8 mouse cellular contexts compared by ENCODE assay signal in genomic region chr1:51478262-51479026, GRCm38 (mm10). TPM values are rescaled to one million over a fixed set of nuclear protein-coding genes. Genes with fewer than 3 reads are reported as not detected.
DNase-seq lines count a peak whose midpoint lies in the region; ATAC-seq lines count a peak whose summit lies in the region.

Gene Nabp1 (minus strand): TSS chr1:51478425.

- peak; percentile 98 for DNase-seq in R1 (ENCODE audit: low read depth, low spot score)
- peak; percentile 99 for DNase-seq in cerebellum, postnatal 25 days
- peak; percentile 98 for DNase-seq in frontal cortex, postnatal 25 days (ENCODE audit: low spot score in 2 of 2)
- peak; percentile 99 for DNase-seq in hindbrain, embryonic 14.5 days (ENCODE audit: low spot score)
- DNase-seq in layer of hippocampus, postnatal 36 days: peak; percentile 99
- DNase-seq in lung, postnatal 36 days: peak; percentile 99
- DNase-seq in retina, postnatal 1 day: peak; percentile 98
- peak; percentile 98 to 99 for DNase-seq in urinary bladder, adult 18-20 months (ENCODE audit: low spot score in 2 of 2)

- H3K9me3 ChIP-seq in hindbrain, embryonic 14.5 days (ENCODE audit: control insufficient read depth, low read length): no peaks in the 10 kb centered on the region

- WGBS in hindbrain, embryonic 14.5 days: under 1% methylated on average over 51 of the region's 51 CpGs

- H3K36me3 ChIP-seq in hindbrain, embryonic 14.5 days (replicated peaks; ENCODE audit: control insufficient read depth, insufficient read depth): no peaks in the 10 kb centered on the region

- H3K27ac ChIP-seq in hindbrain, embryonic 14.5 days: peak within 1 kb of the TSS; percentile 75

- H3K27me3 ChIP-seq in hindbrain, embryonic 14.5 days (ENCODE audit: control insufficient read depth, insufficient read depth, low read length): no peaks in the 10 kb centered on the region

- H3K4me2 ChIP-seq in hindbrain, embryonic 14.5 days (replicated peaks): peak within 1 kb of the TSS; percentile 90

- peak within 1 kb of the TSS; percentile 65 for H3K9ac ChIP-seq in hindbrain, embryonic 14.5 days

- ATAC-seq in hindbrain, embryonic 14.5 days (ENCODE audit: low FRiP score): peak; percentile 100

- H3K4me3 ChIP-seq in hindbrain, embryonic 14.5 days (replicated peaks; ENCODE audit: low read length): peak within 1 kb of the TSS; percentile 48

- H3K4me1 ChIP-seq in hindbrain, embryonic 14.5 days (replicated peaks; ENCODE audit: control insufficient read depth, insufficient read depth, low read length): no peaks in the 10 kb centered on the region

RNA-seq across cellular contexts. Expression of gene Nabp1, which starts in this region (rescaled TPM):
- 9.0 and 9.1 TPM in 2 replicates for polyA plus RNA-seq in hindbrain, embryonic 14.5 days (2014; fragmentation: Nextera tagmentation; extraction: Ambion mirVana)
- 10 to 100 TPM; 18.8 to 20.3 TPM for total RNA-seq in layer of hippocampus, postnatal 36 days (2021)

Comparison
In these comparisons a context has a peak if more than half of its experiments do, and no peak if none do; other contexts are left out.
1. Peak in every context shown above with its lines: DNase-seq, ATAC-seq, H3K4me3 ChIP-seq and H3K27ac ChIP-seq.